Comparison of ENCODE assay signal across 14 mouse cellular contexts in the genomic region with DNA sequence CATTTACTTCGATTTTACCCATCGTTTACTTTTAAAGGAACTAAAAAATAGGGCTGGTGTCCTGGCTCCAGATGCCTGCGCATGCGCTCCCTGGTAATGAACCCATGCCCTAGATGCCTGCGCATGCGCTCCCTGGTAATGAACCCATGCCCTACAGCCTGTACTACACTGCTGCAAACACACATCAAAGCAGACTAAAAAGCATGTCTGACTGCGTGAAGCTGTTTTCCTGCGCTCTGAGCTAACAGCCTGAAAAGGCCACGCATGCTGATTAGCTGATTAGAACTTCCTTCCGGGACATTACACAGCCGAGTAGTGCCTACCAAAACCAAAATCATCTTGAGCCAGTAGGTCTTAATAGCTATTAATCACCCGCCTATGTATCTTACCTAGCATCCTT. TPM values are rescaled to one million over a fixed set of nuclear protein-coding genes. Genes with fewer than 3 reads are reported as not detected.
DNase-seq lines count a peak whose midpoint lies in the region; ATAC-seq lines count a peak whose summit lies in the region.
"Had no signal": no experiment of that assay in that cellular context is flagged by ENCODE, and none has a peak within 500 bp of the region (broad histone marks: within the 10 kb centered on the region; RNA-seq: fewer than 3 reads in every experiment).

No protein-coding gene starts in this region.

- peak; percentile 61; the same call in 1 of the 2 replicates for ATAC-seq in hindbrain, embryonic 15.5 days (ENCODE audit: low FRiP score, low read depth)
- ATAC-seq in hindbrain, embryonic 12.5 days (ENCODE audit: low FRiP score), result no peak
- peak; percentile 10 to 53; a peak in 1 of 4 replicates for ATAC-seq in hematopoietic stem cell, adult 5-6 weeks (replicated peaks in 1 of 2; ENCODE audit: insufficient read depth in 1 of 2, low FRiP score in 2 of 2, low TSS enrichment in 1 of 2, low read depth in 1 of 2, poor library complexity in 2 of 2, severe bottlenecking in 2 of 2)
- ATAC-seq in midbrain, embryonic 16.5 days, result peak; percentile 56; the same call in 1 of the 2 replicates

- H3K4me3 ChIP-seq in hindbrain, embryonic 15.5 days, result no peak overlapping the region
- no peak overlapping the region for H3K4me3 ChIP-seq in hindbrain, embryonic 12.5 days
- no peak overlapping the region for H3K4me3 ChIP-seq in midbrain, embryonic 16.5 days (ENCODE audit: low read depth, low read length)
- H3K4me3 ChIP-seq: heart, embryonic 15.5 days; limb, embryonic 15.5 days; megakaryocyte, embryonic 14.5 days had no signal

- peak; percentile 21 for DNase-seq in R1 (ENCODE audit: low read depth, low spot score)
- no peak for DNase-seq in gastrocnemius, postnatal 36 days
- no peak for DNase-seq in gastrocnemius, postnatal 25 days
- DNase-seq in heart, postnatal 25 days (ENCODE audit: low spot score), result no peak
- DNase-seq: cerebellum, adult 18-20 months; gastrocnemius, postnatal 14 days; lung, adult 2 months had no signal

- H3K9ac ChIP-seq in hindbrain, embryonic 15.5 days, result no peak overlapping the region
- H3K9ac ChIP-seq in hindbrain, embryonic 12.5 days, result no peak overlapping the region
- no peak overlapping the region for H3K9ac ChIP-seq in midbrain, embryonic 16.5 days (ENCODE audit: low read depth, low read length)
- H3K9ac ChIP-seq: heart, embryonic 15.5 days; limb, embryonic 15.5 days had no signal

- no peaks in the 10 kb centered on the region for H3K9me3 ChIP-seq in hindbrain, embryonic 15.5 days
- no peaks in the 10 kb centered on the region for H3K9me3 ChIP-seq in hindbrain, embryonic 12.5 days (replicated peaks)
- H3K9me3 ChIP-seq in midbrain, embryonic 16.5 days (replicated peaks; ENCODE audit: control insufficient read depth, low read length, poor library complexity, severe bottlenecking), result no peaks in the 10 kb centered on the region
- H3K9me3 ChIP-seq: heart, embryonic 15.5 days; limb, embryonic 15.5 days; megakaryocyte, embryonic 14.5 days had no signal

- H3K4me1 ChIP-seq in hindbrain, embryonic 15.5 days (replicated peaks), result no peaks in the 10 kb centered on the region
- H3K4me1 ChIP-seq in hindbrain, embryonic 12.5 days, result no peaks in the 10 kb centered on the region
- no peaks in the 10 kb centered on the region for H3K4me1 ChIP-seq in midbrain, embryonic 16.5 days (ENCODE audit: control insufficient read depth, insufficient read depth, low read length)
- H3K4me1 ChIP-seq: heart, embryonic 15.5 days; limb, embryonic 15.5 days had no signal

- H3K27me3 ChIP-seq in hindbrain, embryonic 15.5 days, result no peaks in the 10 kb centered on the region
- H3K27me3 ChIP-seq in hindbrain, embryonic 12.5 days, result no peaks in the 10 kb centered on the region
- no peaks in the 10 kb centered on the region for H3K27me3 ChIP-seq in midbrain, embryonic 16.5 days (ENCODE audit: control insufficient read depth, insufficient read depth, low read depth, low read length)
- H3K27me3 ChIP-seq: heart, embryonic 15.5 days; limb, embryonic 15.5 days; megakaryocyte, embryonic 14.5 days had no signal

- H3K27ac ChIP-seq in hindbrain, embryonic 15.5 days (replicated peaks), result no peak overlapping the region
- H3K27ac ChIP-seq in hindbrain, embryonic 12.5 days, result no peak overlapping the region
- no peak overlapping the region for H3K27ac ChIP-seq in midbrain, embryonic 16.5 days (ENCODE audit: low read length)
- H3K27ac ChIP-seq: heart, embryonic 15.5 days; limb, embryonic 15.5 days had no signal

- WGBS in hindbrain, embryonic 15.5 days, result 62% methylated on average over 12 of the region's 12 CpGs
- 79% methylated on average over 12 of the region's 12 CpGs for WGBS in hindbrain, embryonic 12.5 days
- WGBS in midbrain, embryonic 16.5 days, result 69% methylated on average over 12 of the region's 12 CpGs

- intact Hi-C loops in gastrocnemius, postnatal 36 days (cut with DNase I), result no loop called here
- intact Hi-C loops in heart, postnatal 25 days (cut with DNase I), result no loop called here

- H3K36me3 ChIP-seq in hindbrain, embryonic 15.5 days, result no peaks in the 10 kb centered on the region
- H3K36me3 ChIP-seq in hindbrain, embryonic 12.5 days, result no peaks in the 10 kb centered on the region
- H3K36me3 ChIP-seq in midbrain, embryonic 16.5 days (ENCODE audit: control insufficient read depth, insufficient read depth, low read length), result no peaks in the 10 kb centered on the region
- H3K36me3 ChIP-seq: heart, embryonic 15.5 days; limb, embryonic 15.5 days had no signal

- H3K4me2 ChIP-seq in hindbrain, embryonic 15.5 days, result no peak overlapping the region
- H3K4me2 ChIP-seq in hindbrain, embryonic 12.5 days (replicated peaks), result no peak overlapping the region
- H3K4me2 ChIP-seq in midbrain, embryonic 16.5 days (ENCODE audit: low read length), result no peak overlapping the region
- H3K4me2 ChIP-seq: heart, embryonic 15.5 days; limb, embryonic 15.5 days had no signal

RNA-seq across cellular contexts. Expression of gene Ipcef1, which starts 16.7 kb away (rescaled TPM):
- polyA plus RNA-seq in hindbrain, embryonic 15.5 days (2015; fragmentation: Nextera tagmentation; extraction: Ambion mirVana), result 1.6 and 1.8 TPM in 2 replicates
- 0.48 TPM in 2 replicates for polyA plus RNA-seq in hindbrain, embryonic 12.5 days (2016; fragmentation: Nextera tagmentation; extraction: Ambion mirVana)
- 15.7 and 36.1 TPM in 2 replicates for total RNA-seq in hematopoietic stem cell, adult 5-6 weeks (2017)
- 0.98 and 1.6 TPM in 2 replicates for polyA plus RNA-seq in midbrain, embryonic 16.5 days (2015; fragmentation: Nextera tagmentation; extraction: Ambion mirVana)
- total RNA-seq in gastrocnemius, postnatal 36 days (2021), result under 1 TPM; 0.05 to 0.10 TPM
- under 1 TPM in 1 of 2 experiments, not detected in 1; 0.08 TPM for total RNA-seq in gastrocnemius, postnatal 25 days (2021)
- total RNA-seq in heart, postnatal 25 days (2021), result under 1 TPM; 0.31 to 0.34 TPM
- total RNA-seq: gastrocnemius, postnatal 14 days had no signal

Comparison
In these comparisons a context has a peak if more than half of its experiments do, and no peak if none do; other contexts are left out.
1. RNA of gene Ipcef1, which starts 16.7 kb away (total RNA-seq): 15.7 to 36.1 TPM in hematopoietic stem cell, adult 5-6 weeks; 0.31 to 0.34 TPM in heart, postnatal 25 days, 0.05 to 0.10 TPM in gastrocnemius, postnatal 36 days and 0.08 TPM in gastrocnemius, postnatal 25 days; every median in the first group is over 10 times any median in the second.